Mouse (Mus musculus) G1E (cell line): ENCODE measurements around the gene Fam214a.

Experiments
- CTCF ChIP-seq: IDR thresholded peaks from 2 replicates; pipeline ENCODE4 v1.5.1; 2012; ENCODE audit warnings: low read depth, low read length, inconsistent platforms, mixed read lengths
- GATA1 ChIP-seq: IDR thresholded peaks from 2 replicates; pipeline ENCODE4 v1.6.1; 2012; ENCODE audit warnings: borderline replicate concordance, low read length, inconsistent platforms, mixed read lengths
- GATA2 ChIP-seq: IDR thresholded peaks from 2 replicates; pipeline ENCODE4 v1.6.1; 2012; ENCODE audit warnings: low read depth, low read length, inconsistent platforms, borderline replicate concordance
- POLR2AphosphoS5 ChIP-seq: IDR thresholded peaks from 2 replicates; pipeline ENCODE4 v1.6.1; 2012; ENCODE audit warnings: low read depth, low read length, inconsistent platforms; ENCODE audit not compliant: insufficient replicate concordance
- TAL1 ChIP-seq: conservative IDR thresholded peaks from 2 replicates; pipeline ENCODE4 v1.6.1; 2012; ENCODE audit warnings: low read depth, low read length, inconsistent platforms, mixed read lengths

DNA sequence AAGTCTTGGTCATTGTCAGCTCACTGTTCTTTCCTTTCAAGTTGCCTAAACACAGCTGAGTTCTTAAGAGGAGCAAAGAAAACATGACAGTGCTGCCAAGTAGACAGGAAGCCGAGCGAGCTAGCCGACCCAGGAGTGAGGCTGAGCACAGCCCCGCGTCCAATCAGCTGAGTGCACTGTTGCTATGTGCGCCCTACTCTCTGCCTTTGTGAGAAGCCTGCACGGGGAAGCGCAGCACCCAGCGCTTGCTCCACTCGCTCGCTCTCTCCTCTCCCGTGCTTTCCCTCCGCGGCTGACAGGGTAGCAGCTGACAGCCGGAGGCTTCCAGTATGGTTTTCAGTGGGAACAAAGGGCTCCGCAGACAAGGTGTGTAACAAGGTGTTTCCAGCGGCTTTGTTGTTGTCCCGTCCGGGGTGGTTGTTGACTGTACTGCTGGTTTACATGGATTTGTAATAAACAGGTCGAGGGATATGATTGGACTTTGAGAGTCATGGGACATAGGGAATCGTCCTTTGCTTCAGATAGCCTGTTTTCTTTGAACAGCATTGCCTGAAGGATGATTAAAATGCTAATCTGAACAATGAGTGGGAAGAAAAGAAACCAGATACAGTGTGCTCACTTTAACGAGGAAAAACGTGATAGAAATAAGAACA is 23.4 kb downstream of the Fam214a start:
- TF ChIP-seq CTCF = no peak
- TF ChIP-seq GATA1 = no peak
- TF ChIP-seq TAL1 = no peak
- no peak for TF ChIP-seq POLR2AphosphoS5
- no peak for TF ChIP-seq GATA2
